Mouse (Mus musculus) forebrain, embryonic 13.5 days (tissue): ENCODE measurements at regions not wholly inside any gene's neighbourhood (a gene's known extent, or its start where the extent isn't known, plus 50 kb on each side); places are given as distances from the start of the nearest gene placed in this dataset.
A peak's percentile ranks its signal among the peaks of the same experiment; 100 is the strongest.
"Not testable (repeated sequence)": the region's sequence is repeated elsewhere in the genome, so short reads cannot be mapped to it uniquely, and the experiment has no call there.

Experiments used
- ATAC-seq: fragments of 200-750 bp; cut with Nextera tagmentation; 2 replicates; pipeline ENCODE4 v1.8.0; 2017
- H3K27ac ChIP-seq: fragments of 300-500 bp; sonication (generic); 2 replicates; pipeline ENCODE4 v1.5.1; 2015; ENCODE audit warnings: inconsistent platforms, mild to moderate bottlenecking, moderate library complexity
- H3K27me3 ChIP-seq: fragments of 300-500 bp; sonication (generic); 2 replicates; pipeline ENCODE4 v1.6.1; 2015; ENCODE audit warnings: mild to moderate bottlenecking, inconsistent platforms
- H3K36me3 ChIP-seq: fragments of 300-500 bp; sonication (generic); 2 replicates; pipeline ENCODE4 v1.6.1; 2015; ENCODE audit warnings: mild to moderate bottlenecking, inconsistent platforms; ENCODE audit not compliant: poor library complexity, severe bottlenecking
- H3K4me1 ChIP-seq: fragments of 300-500 bp; sonication (generic); 2 replicates; pipeline ENCODE4 v1.6.1; 2015; ENCODE audit warnings: inconsistent platforms
- H3K4me2 ChIP-seq: fragments of 300-500 bp; sonication (generic); 2 replicates; pipeline ENCODE4 v1.6.1; 2015; ENCODE audit warnings: inconsistent platforms, mild to moderate bottlenecking, moderate library complexity
- H3K4me3 ChIP-seq: fragments of 300-500 bp; sonication (generic); 2 replicates; pipeline ENCODE4 v1.5.1; 2015; ENCODE audit warnings: mild to moderate bottlenecking, inconsistent platforms
- H3K9ac ChIP-seq: fragments of 300-500 bp; sonication (generic); 2 replicates; pipeline ENCODE4 v1.6.1; 2015; ENCODE audit warnings: mild to moderate bottlenecking, inconsistent platforms
- H3K9me3 ChIP-seq: fragments of 300-500 bp; sonication (generic); replicated peaks from 2 replicates; pipeline ENCODE4 v1.6.1; 2016; ENCODE audit warnings: inconsistent platforms
- WGBS: fragments of 180-500 bp; shearing (Covaris S2); methylation state at CpG from one replicate; pipeline ENCODE4 v1.1.7; 2015; 5-methylcytosine and 5-hydroxymethylcytosine counted together

DNA sequence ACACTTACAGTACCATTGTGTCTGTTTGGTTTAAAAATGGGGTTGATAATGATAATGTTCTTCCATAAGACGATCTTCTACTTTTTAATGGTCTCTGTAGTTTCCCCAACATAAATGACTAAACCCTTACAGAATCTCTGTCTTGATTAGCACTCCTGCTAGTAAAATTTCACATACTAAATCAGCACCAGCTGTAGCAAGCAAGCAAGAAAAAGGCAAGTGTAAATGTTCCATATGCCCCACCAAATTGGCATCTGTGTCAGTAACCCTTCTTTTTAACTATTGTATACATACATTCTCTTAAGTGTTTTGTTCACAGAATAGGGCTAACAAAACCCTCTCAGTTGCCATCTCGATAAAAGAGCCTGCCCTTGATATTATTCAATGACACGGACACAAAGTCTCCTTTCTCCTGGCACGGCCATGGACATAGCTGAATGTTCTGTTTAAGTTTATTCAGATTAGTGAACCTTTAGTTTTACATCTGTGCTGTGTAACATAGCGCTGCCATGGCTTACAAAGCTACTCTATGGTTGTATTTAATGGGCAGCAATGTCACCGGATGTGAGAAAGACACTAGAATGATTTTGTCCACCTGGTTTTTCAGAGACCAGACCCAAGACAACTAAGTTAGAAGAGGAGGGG is 414.3 kb downstream of the Gtdc1 start:
- peaks cover 10% of the 10 kb centered on the region; the same call in 1 of the 2 replicates for H3K4me1 ChIP-seq
- H3K27ac ChIP-seq, result peak overlapping the region; percentile 55
- H3K4me3 ChIP-seq, result no peak overlapping the region
- no peak overlapping the region for H3K4me2 ChIP-seq
- 41% methylated on average over 6 of the region's 6 CpGs for WGBS
- no peak overlapping the region for H3K9ac ChIP-seq
- no peaks in the 10 kb centered on the region for H3K36me3 ChIP-seq
- no peaks in the 10 kb centered on the region for H3K9me3 ChIP-seq
- H3K27me3 ChIP-seq, result no peaks in the 10 kb centered on the region
- ATAC-seq, result peak; percentile 63

DNA sequence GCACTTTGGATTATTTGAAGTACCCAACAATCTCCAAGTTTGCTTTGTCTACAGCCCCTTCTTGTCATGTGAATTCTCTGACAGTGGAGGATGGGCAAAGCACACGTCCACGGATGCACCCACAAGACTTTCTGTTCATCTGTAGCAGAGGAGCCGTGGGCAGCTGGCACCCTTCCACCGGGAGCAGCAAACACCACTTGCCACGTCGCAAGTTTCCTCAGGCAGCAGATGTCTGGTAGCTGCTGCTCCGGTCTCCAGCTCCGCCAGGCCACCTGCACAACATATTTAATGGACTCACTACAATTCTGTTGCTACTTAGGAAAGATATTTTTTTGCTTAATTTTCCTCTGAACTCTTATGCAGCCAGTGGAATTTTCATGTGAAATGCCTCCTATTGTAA is 415.1 kb downstream of the Gtdc1 start:
- Histone ChIP-seq H3K27me3 (no peaks in the 10 kb centered on the region), H3K36me3 (no peaks in the 10 kb centered on the region), H3K27ac (peak overlapping the region; percentile 45; the same call in 1 of the 2 replicates), H3K4me3 (no peak overlapping the region), H3K9me3 (no peaks in the 10 kb centered on the region), H3K4me2 (no peak overlapping the region), H3K9ac (no peak overlapping the region), H3K4me1 (peaks cover 10% of the 10 kb centered on the region; the same call in 1 of the 2 replicates)
- ATAC-seq, result peak; percentile 66
- WGBS, result 44% methylated on average over 8 of the region's 8 CpGs

DNA sequence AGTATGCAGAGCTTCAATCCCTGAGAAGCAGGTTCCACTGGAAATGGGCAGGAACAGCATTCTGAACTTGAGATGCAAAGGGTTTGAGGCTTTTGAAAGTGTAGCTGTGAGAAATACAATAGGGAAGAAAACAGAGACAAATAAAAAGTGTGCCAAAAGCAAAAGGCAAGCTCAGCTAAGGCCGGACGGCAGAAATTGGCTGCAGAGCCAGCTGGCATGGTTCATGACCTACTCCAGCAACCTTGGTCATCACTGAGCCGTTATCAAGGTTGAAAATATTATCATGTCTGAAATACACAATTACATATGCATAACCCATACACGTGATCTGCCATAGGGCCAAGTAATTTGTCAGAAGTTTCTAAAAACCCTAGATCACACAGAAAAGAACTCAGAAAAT is 418.4 kb downstream of the Gtdc1 start:
- WGBS, result 85% methylated on average over 4 of the region's 4 CpGs

DNA sequence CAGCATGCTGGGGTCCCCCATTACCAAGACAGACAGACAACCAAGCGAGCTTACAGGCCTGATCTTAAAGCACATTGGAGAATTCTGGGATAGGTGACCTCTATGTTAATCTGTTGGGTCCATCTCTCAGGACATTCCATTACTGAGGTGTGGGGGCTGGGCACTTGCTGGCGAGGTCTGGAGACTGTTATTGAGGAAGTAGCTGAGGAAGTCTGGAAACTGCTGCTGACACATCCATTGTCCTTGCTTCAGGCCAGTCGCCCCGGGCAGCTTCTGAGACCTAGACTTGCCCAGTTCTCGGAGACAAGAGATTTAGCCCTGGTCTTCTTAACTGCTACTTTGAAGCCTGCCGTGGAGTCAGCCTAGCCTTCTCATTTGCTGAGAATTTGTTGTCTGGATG is 423.2 kb downstream of the Gtdc1 start:
- Histone ChIP-seq H3K4me1 (no peaks in the 10 kb centered on the region), H3K4me2 (no peak overlapping the region), H3K4me3 (no peak overlapping the region), H3K9ac (no peak overlapping the region), H3K27ac (no peak overlapping the region), H3K9me3 (0 out of 2 replicates have a peak, but pooled peaks cover 4% of the 10 kb centered on the region), H3K27me3 (no peaks in the 10 kb centered on the region), H3K36me3 (no peaks in the 10 kb centered on the region)
- 68% methylated on average over 6 of the region's 6 CpGs for WGBS
- no peak for ATAC-seq

More for the DNA sequence above, 418.4 kb downstream of the Gtdc1 start:
- H3K4me3 ChIP-seq, result no peak overlapping the region
- 0 out of 2 replicates have a peak, but pooled peaks cover 4% of the 10 kb centered on the region for H3K9me3 ChIP-seq
- H3K4me1 ChIP-seq, result peaks cover 10% of the 10 kb centered on the region; the same call in 1 of the 2 replicates
- H3K36me3 ChIP-seq, result no peaks in the 10 kb centered on the region
- ATAC-seq, result no peak
- H3K27me3 ChIP-seq, result no peaks in the 10 kb centered on the region
- no peak overlapping the region for H3K27ac ChIP-seq
- no peak overlapping the region for H3K9ac ChIP-seq
- no peak overlapping the region for H3K4me2 ChIP-seq

DNA sequence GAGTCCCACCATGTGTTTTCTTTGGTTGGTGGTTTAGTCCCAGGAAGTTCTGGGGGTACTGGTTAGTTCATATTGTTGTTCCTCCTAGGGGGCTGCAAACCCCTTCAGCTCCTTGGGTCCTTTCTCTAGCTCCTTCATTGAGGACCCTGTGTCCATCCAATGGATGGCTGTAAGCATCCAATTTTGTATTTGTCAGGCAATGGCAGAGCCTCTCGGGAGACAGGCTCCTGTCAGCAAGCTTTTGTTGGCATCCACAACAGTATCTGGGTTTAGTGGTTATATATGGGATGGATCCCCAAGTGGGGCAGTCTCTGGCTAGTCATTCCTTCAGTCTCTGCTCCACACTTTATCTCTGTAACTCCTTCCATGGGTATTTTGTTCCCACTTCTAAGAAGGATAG is 436.7 kb downstream of the Gtdc1 start:
- H3K36me3 ChIP-seq, H3K27me3 ChIP-seq, H3K4me3 ChIP-seq, H3K27ac ChIP-seq, H3K4me1 ChIP-seq, ATAC-seq, H3K9ac ChIP-seq, H3K9me3 ChIP-seq, H3K4me2 ChIP-seq: not testable (repeated sequence)
- 92% methylated on average over 1 of the region's 1 CpGs for WGBS

DNA sequence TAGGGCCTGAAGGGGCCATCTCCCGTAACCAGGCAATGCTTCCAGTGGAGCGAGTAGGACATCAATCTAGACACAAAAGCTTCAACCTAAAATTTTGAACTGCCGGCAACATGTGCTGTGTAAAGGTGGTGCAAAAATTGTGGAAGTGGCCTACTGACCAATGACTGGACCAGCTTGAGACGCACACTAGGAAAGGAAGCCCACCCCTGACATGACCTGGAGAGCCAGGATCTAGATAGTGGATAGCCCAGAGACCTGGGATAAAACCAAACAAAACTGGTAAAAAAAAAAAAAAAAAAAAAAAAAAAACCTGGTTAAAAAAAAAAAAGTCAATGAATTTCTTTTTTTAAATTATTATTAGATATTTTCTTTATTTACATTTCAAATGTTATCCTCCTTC is 437.2 kb downstream of the Gtdc1 start:
- 97% methylated on average over 4 of the region's 4 CpGs for WGBS
- H3K4me2 ChIP-seq, result no peak overlapping the region
- H3K9me3 ChIP-seq, result peaks cover 2% of the 10 kb centered on the region; the same call in 1 of the 2 replicates
- no peaks in the 10 kb centered on the region for H3K36me3 ChIP-seq
- ATAC-seq, result no peak
- no peak overlapping the region for H3K9ac ChIP-seq
- H3K27me3 ChIP-seq, result no peaks in the 10 kb centered on the region
- no peaks in the 10 kb centered on the region for H3K4me1 ChIP-seq
- H3K27ac ChIP-seq, result no peak overlapping the region
- H3K4me3 ChIP-seq, result no peak overlapping the region

DNA sequence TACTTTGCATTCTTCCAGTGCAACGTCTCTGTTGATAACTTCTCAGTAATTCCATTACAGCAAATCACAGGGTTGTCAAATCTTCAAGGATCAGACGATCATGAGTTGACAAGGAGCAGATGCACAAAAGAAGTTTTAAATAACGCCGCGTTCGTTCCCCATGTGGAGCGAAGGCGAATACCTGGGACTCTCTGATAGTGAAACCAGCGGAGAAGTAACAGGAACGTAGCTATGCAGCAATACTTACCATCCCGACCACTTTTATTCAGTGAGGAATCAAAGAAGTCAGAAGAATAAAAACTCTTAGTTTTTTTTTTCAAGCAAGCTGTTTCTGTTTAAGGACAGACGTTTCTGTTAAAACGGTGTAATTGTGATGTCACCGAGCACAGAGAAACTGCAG is 441.6 kb downstream of the Gtdc1 start:
- Histone ChIP-seq H3K27ac (no peak overlapping the region), H3K4me1 (no peaks in the 10 kb centered on the region), H3K27me3 (no peaks in the 10 kb centered on the region), H3K9me3 (peaks cover 7% of the 10 kb centered on the region), H3K4me3 (no peak overlapping the region), H3K36me3 (no peaks in the 10 kb centered on the region), H3K4me2 (no peak overlapping the region), H3K9ac (no peak overlapping the region)
- WGBS, result 80% methylated on average over 14 of the region's 14 CpGs
- no peak for ATAC-seq

DNA sequence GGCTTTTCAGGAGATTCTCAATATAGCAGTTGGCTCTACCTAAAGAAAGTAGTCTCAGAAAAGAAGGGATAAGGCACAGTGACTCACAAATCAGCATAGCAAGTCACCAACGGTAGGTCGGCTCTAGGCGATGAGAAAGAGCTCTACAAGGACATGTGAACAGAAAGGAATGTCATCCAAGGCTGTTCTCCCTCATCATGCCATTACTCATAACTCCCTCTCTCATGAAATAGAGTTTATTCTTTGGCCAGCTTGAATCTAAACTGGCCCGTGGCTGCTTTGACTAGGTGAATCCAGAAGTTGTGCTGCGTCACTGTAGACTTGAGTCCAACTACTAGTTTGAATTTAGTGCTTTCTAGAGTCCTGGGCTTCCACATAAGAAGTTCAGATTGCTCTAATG is 447.7 kb downstream of the Gtdc1 start:
- WGBS, result 94% methylated on average over 5 of the region's 5 CpGs
- H3K27ac ChIP-seq, result no peak overlapping the region
- no peak for ATAC-seq
- H3K27me3 ChIP-seq, result no peaks in the 10 kb centered on the region
- H3K9ac ChIP-seq, result no peak overlapping the region
- no peaks in the 10 kb centered on the region for H3K36me3 ChIP-seq
- H3K4me3 ChIP-seq, result no peak overlapping the region
- peaks cover under 1% of the 10 kb centered on the region; the same call in 1 of the 2 replicates for H3K9me3 ChIP-seq
- H3K4me2 ChIP-seq, result no peak overlapping the region
- no peaks in the 10 kb centered on the region for H3K4me1 ChIP-seq

DNA sequence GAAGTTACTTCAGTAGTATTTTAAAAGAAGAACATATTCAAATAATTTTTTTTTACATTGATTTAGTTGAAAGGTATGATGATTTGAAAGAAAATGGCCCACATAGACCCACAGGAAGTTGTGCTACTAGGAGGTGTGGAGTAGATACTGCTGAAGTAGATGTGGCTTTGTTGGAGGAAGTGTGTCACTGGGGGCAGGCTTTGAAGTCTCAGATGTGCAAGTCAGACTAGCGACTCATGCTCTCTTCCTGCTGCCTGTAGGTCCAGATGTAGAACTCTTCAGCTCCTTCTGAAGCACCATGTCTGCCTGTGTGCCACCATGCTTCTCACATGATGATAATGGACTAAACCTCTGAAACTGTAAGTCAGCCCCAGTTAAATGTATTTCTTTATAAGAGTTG is 452.0 kb downstream of the Gtdc1 start:
- WGBS, result 97% methylated on average over 1 of the region's 1 CpGs
- Histone ChIP-seq H3K4me3 (no peak overlapping the region), H3K4me1 (no peaks in the 10 kb centered on the region; the same call in 1 of the 2 replicates), H3K9ac (no peak overlapping the region), H3K9me3 (no peaks in the 10 kb centered on the region; the same call in 1 of the 2 replicates), H3K36me3 (no peaks in the 10 kb centered on the region), H3K4me2 (no peak overlapping the region), H3K27me3 (no peaks in the 10 kb centered on the region), H3K27ac (no peak overlapping the region)
- no peak for ATAC-seq

DNA sequence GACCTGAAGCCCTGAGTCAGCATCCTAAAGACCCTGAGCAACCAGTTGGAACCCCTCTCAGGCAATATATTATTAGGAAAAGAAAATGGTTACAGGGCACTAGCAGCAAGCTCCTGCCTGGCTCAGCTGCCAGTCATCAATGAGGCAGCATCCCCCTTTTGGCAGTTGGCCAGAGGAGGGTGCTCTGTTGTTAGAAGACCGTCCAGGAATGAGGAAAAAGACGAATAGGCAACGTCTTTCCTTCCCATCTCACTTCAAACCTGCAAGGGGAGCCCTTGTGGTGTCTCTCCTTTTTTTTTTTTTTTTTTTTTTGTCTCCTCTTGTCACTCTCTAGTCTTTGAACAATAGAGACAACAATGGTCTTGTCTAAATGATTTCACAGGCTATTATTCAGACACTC is 452.8 kb downstream of the Gtdc1 start:
- Histone ChIP-seq H3K4me3 (no peak overlapping the region), H3K9me3 (no peaks in the 10 kb centered on the region; the same call in 1 of the 2 replicates), H3K27ac (no peak overlapping the region), H3K4me2 (no peak overlapping the region), H3K36me3 (no peaks in the 10 kb centered on the region), H3K27me3 (no peaks in the 10 kb centered on the region), H3K9ac (no peak overlapping the region), H3K4me1 (no peaks in the 10 kb centered on the region; the same call in 1 of the 2 replicates)
- 0% methylated on average over 3 of the region's 3 CpGs for WGBS
- peak; percentile 55 for ATAC-seq

DNA sequence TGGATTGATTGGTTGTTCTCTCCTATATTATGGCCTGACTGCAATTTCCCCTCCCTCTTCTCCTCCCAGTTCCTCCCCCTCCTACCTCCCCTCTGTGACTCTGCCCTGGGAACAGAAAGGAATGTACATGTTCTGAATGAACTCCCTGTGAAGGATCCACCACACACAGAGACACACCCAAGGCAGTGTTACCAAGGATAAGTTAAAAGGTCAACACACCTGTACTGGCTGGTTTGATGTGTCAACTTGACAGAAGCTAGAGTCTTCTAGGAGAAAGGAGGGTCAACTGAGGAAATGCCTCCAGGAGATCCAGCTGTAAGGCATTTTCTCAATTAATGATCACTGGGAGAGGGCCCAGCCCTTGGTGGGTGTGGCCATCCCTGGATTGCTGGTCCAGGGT is 456.1 kb downstream of the Gtdc1 start:
- ATAC-seq, result no peak
- H3K4me3 ChIP-seq, result no peak overlapping the region
- no peak overlapping the region for H3K4me2 ChIP-seq
- no peaks in the 10 kb centered on the region for H3K36me3 ChIP-seq
- H3K27ac ChIP-seq, result no peak overlapping the region
- no peak overlapping the region for H3K9ac ChIP-seq
- no peaks in the 10 kb centered on the region; the same call in 1 of the 2 replicates for H3K9me3 ChIP-seq
- no peaks in the 10 kb centered on the region; the same call in 1 of the 2 replicates for H3K4me1 ChIP-seq
- no peaks in the 10 kb centered on the region for H3K27me3 ChIP-seq

DNA sequence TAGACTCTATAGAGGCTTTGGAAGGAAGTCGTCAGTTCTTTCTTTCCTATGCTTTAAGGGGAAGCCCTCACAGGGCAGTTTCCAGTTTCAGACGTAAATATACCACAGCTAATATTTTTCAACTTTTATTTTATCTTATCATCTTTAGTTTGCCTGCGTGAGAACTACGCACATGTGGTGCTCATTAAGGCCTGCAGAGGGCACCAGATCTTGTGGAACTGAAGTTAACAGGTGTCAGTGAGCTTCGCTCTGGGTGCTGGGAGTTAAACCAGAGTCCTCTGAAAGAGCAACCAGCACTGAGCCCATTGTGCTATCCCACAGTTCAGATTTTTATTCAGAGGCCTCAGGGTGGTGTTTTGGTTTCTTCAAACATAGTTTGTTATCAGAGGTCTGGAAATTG is 456.5 kb downstream of the Gtdc1 start:
- no peaks in the 10 kb centered on the region; the same call in 1 of the 2 replicates for H3K9me3 ChIP-seq
- no peak for ATAC-seq
- no peak overlapping the region for H3K9ac ChIP-seq
- WGBS, result 94% methylated on average over 5 of the region's 5 CpGs
- no peak overlapping the region for H3K4me3 ChIP-seq
- H3K27me3 ChIP-seq, result no peaks in the 10 kb centered on the region
- H3K36me3 ChIP-seq, result no peaks in the 10 kb centered on the region
- no peaks in the 10 kb centered on the region; the same call in 1 of the 2 replicates for H3K4me1 ChIP-seq
- H3K27ac ChIP-seq, result no peak overlapping the region
- H3K4me2 ChIP-seq, result no peak overlapping the region

DNA sequence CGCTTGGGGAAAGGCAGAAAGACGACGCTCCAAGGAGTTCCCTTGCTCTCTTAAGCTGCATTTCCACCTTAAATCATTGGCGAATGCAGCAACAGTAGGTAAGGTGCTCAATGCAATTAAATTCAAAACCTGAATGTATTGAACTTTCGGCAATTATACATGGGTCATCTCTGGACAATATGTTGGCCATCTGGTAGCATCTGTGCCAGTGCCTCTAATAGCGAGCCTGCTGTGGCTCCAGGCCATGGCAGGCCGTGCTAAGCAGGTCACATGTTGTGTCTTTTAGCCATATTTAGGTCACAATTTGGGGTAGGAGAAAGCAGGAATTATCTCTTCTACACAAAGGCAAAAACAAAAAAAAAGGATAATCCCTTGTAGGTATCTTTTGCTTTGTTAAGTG is 462.8 kb downstream of the Gtdc1 start:
- ATAC-seq, result no peak
- 85% methylated on average over 7 of the region's 7 CpGs for WGBS
- H3K4me1 ChIP-seq, result peaks cover 17% of the 10 kb centered on the region

More for the DNA sequence above, 462.8 kb downstream of the Gtdc1 start:
- no peak overlapping the region for H3K27ac ChIP-seq
- no peak overlapping the region for H3K9ac ChIP-seq
- H3K27me3 ChIP-seq, result no peaks in the 10 kb centered on the region
- no peaks in the 10 kb centered on the region for H3K36me3 ChIP-seq
- H3K4me2 ChIP-seq, result no peak overlapping the region
- H3K9me3 ChIP-seq, result no peaks in the 10 kb centered on the region
- H3K4me3 ChIP-seq, result no peak overlapping the region
